Mouse (Mus musculus) kidney, adult 2 months (tissue): Measurements from ENCODE around the gene Ripk1.

Source experiments
- CTCF ChIP-seq: fragments of 200-500 bp; conservative IDR thresholded peaks from 2 replicates; pipeline ENCODE4 v1.5.1; 2011; ENCODE audit warnings: low read depth, mild to moderate bottlenecking, control low read depth, low read length, moderate library complexity, mixed read lengths; ENCODE audit not compliant: insufficient read depth, insufficient read length
- POLR2A ChIP-seq: fragments of 200-500 bp; IDR thresholded peaks from one replicate; pipeline ENCODE4 v1.6.1; 2011; ENCODE audit warnings: low read depth, low read length, control low read depth

DNA sequence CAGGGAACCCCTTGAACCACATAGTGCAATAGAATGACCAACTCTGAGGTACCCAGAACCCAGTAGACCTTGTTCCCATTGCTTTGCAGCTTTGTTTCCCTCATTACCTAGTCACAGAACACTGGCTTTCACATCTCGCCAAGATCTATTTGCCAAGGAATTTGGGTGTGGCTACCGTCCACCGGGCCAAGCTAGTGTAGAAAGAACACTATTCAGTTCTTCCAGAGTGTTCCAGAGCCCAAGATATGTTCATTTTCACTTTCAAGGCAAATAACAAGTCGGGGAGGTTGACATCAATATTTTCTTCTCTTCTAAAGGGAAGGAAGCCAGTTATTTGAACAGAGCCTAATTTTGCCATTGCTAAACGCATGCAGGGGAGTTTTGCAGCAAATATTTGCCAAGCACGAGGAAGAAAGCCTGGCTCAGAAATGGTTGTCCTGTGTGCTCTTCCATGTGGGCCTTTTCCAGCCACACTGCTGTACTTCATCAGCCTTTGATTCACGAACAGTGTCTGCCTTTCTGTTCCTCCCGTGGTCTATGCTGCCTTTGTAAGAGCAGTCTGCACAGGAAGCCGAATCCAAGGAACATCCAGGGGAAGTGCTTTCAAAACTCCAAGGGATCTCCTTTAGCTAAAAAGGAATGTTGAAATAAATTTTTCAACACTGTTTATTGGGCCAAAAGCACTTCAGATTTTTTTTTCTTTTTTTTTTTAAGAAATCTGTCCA lies 82.0 kb downstream of the Ripk1 start:
- TF ChIP-seq CTCF (no peak), POLR2A (no peak)
